In genomic region chr10:58382621-58383101, GRCm38 (mm10) we compare ENCODE assay signal across 9 mouse cellular contexts. TPM values are rescaled to one million over a fixed set of nuclear protein-coding genes. Genes with fewer than 3 reads are reported as not detected.
DNase-seq lines count a peak whose midpoint lies in the region; ATAC-seq and TF ChIP-seq lines count a peak whose summit lies in the region.
"Had no signal": no experiment of that assay in that cellular context is flagged by ENCODE, and none has a peak within 500 bp of the region (broad histone marks: within the 10 kb centered on the region; RNA-seq: fewer than 3 reads in every experiment).

No protein-coding gene starts in this region.

- H3K27ac ChIP-seq in intestine, embryonic 14.5 days (ENCODE audit: low read depth): peak overlapping the region; percentile 86
- no peak overlapping the region for H3K27ac ChIP-seq in intestine, postnatal 0 days (ENCODE audit: low read depth, low read length)
- peak overlapping the region; percentile 14 for H3K27ac ChIP-seq in hindbrain, embryonic 16.5 days (ENCODE audit: low read depth, low read length)

- TF ChIP-seq CTCF in intestine, postnatal 0 days (IDR thresholded peaks at IDR 0.05; ENCODE audit: low read depth): no peak

- H3K9me3 ChIP-seq in intestine, embryonic 14.5 days (ENCODE audit: control insufficient read depth, low read length): no peaks in the 10 kb centered on the region
- no peaks in the 10 kb centered on the region for H3K9me3 ChIP-seq in intestine, postnatal 0 days (ENCODE audit: control insufficient read depth)
- no peaks in the 10 kb centered on the region for H3K9me3 ChIP-seq in hindbrain, embryonic 16.5 days (ENCODE audit: control insufficient read depth, low read length)

- no peaks in the 10 kb centered on the region for H3K27me3 ChIP-seq in intestine, embryonic 14.5 days (replicated peaks; ENCODE audit: control insufficient read depth, insufficient read depth, low read length)
- no peaks in the 10 kb centered on the region for H3K27me3 ChIP-seq in intestine, postnatal 0 days (replicated peaks; ENCODE audit: control insufficient read depth, insufficient read depth, low read length)
- H3K27me3 ChIP-seq in hindbrain, embryonic 16.5 days (replicated peaks; ENCODE audit: control insufficient read depth, insufficient read depth, low read length): no peaks in the 10 kb centered on the region
- H3K27me3 ChIP-seq: Patski had no signal

- no peaks in the 10 kb centered on the region for H3K36me3 ChIP-seq in intestine, embryonic 14.5 days (ENCODE audit: control insufficient read depth, insufficient read depth, low read length)
- no peaks in the 10 kb centered on the region for H3K36me3 ChIP-seq in intestine, postnatal 0 days (ENCODE audit: control insufficient read depth, insufficient read depth)
- H3K36me3 ChIP-seq in hindbrain, embryonic 16.5 days (ENCODE audit: control insufficient read depth, insufficient read depth, low read length): no peaks in the 10 kb centered on the region

- DNase-seq in intestine, embryonic 14.5 days (ENCODE audit: low spot score): no peak
- DNase-seq in embryo, embryonic 11.5 days (ENCODE audit: low read depth, low spot score): peak; percentile 45
- peak; percentile 19 for DNase-seq in neural tube, embryonic 10.5 days (ENCODE audit: extremely low spot score, low spot score)
- no peak for DNase-seq in frontal cortex, postnatal 36 days (ENCODE audit: low spot score in 2 of 2)
- no peak for DNase-seq in layer of hippocampus, adult 18-20 months (ENCODE audit: low spot score in 2 of 2)

- 13% methylated on average over 3 of the region's 3 CpGs for WGBS in intestine, embryonic 14.5 days
- 48% methylated on average over 3 of the region's 3 CpGs for WGBS in intestine, postnatal 0 days
- 9% methylated on average over 3 of the region's 3 CpGs for WGBS in hindbrain, embryonic 16.5 days

- ATAC-seq in intestine, embryonic 14.5 days (replicated peaks; ENCODE audit: low FRiP score, low TSS enrichment, low read depth): peak; percentile 66
- ATAC-seq in intestine, postnatal 0 days: no peak
- peak; percentile 53; the same call in 1 of the 2 replicates for ATAC-seq in hindbrain, embryonic 16.5 days
- ATAC-seq in inflammation-experienced regulatory T-cells, adult 6 months: no peak

- H3K4me2 ChIP-seq in intestine, embryonic 14.5 days (ENCODE audit: low read length): no peak overlapping the region
- H3K4me2 ChIP-seq in intestine, postnatal 0 days (replicated peaks; ENCODE audit: low read depth): no peak overlapping the region
- H3K4me2 ChIP-seq in hindbrain, embryonic 16.5 days (ENCODE audit: low read length): no peak overlapping the region

- no peak overlapping the region for H3K4me3 ChIP-seq in intestine, embryonic 14.5 days (ENCODE audit: low read depth, low read length)
- no peak overlapping the region for H3K4me3 ChIP-seq in intestine, postnatal 0 days (ENCODE audit: low read depth, low read length)
- no peak overlapping the region for H3K4me3 ChIP-seq in hindbrain, embryonic 16.5 days (ENCODE audit: low read length)

- H3K4me1 ChIP-seq in intestine, embryonic 14.5 days (replicated peaks; ENCODE audit: control insufficient read depth, insufficient read depth, low read length): peaks cover 27% of the 10 kb centered on the region
- no peaks in the 10 kb centered on the region for H3K4me1 ChIP-seq in intestine, postnatal 0 days (replicated peaks; ENCODE audit: control insufficient read depth, insufficient read depth, low read length)
- H3K4me1 ChIP-seq in hindbrain, embryonic 16.5 days (ENCODE audit: control insufficient read depth, insufficient read depth, low read depth, low read length): peaks cover 21% of the 10 kb centered on the region

- 0 out of 2 replicates have a peak overlapping the region, but pooled peaks have one; percentile 13 for H3K9ac ChIP-seq in intestine, embryonic 14.5 days (ENCODE audit: low read length)
- H3K9ac ChIP-seq in intestine, postnatal 0 days (ENCODE audit: low read depth, low read length): no peak overlapping the region
- peak overlapping the region; percentile 30; the same call in 1 of the 2 replicates for H3K9ac ChIP-seq in hindbrain, embryonic 16.5 days (ENCODE audit: low read depth, low read length)

RNA-seq across cellular contexts. Expression of gene Lims1, which starts 59.4 kb away (rescaled TPM):
- polyA plus RNA-seq in intestine, embryonic 14.5 days (2014; fragmentation: Nextera tagmentation; extraction: Ambion mirVana): 134 and 156 TPM in 2 replicates
- 79.8 and 85.6 TPM in 2 replicates for polyA plus RNA-seq in intestine, postnatal 0 days (2015; fragmentation: Nextera tagmentation; extraction: Ambion mirVana)
- polyA plus RNA-seq in hindbrain, embryonic 16.5 days (2015; fragmentation: Nextera tagmentation; extraction: Ambion mirVana): 60.0 and 61.0 TPM in 2 replicates
- 10 to 100 TPM; 18.9 to 20.4 TPM for total RNA-seq in layer of hippocampus, adult 18-20 months (2021)
- polyA plus RNA-seq in inflammation-experienced regulatory T-cells, adult 6 months (2017; shearing (Covaris generic)): 100 to 1,000 TPM in 2 of 3 experiments, 10 to 100 TPM in 1; 96.1 to 111 (median 106) TPM

Comparison
In these comparisons a context has a peak if more than half of its experiments do, and no peak if none do; other contexts are left out.
1. ATAC-seq: peak in intestine, embryonic 14.5 days (single experiment) and hindbrain, embryonic 16.5 days (single experiment); none in intestine, postnatal 0 days (single experiment) and inflammation-experienced regulatory T-cells, adult 6 months (single experiment).
2. DNase-seq: peak in embryo, embryonic 11.5 days (single experiment) and neural tube, embryonic 10.5 days (single experiment); none in intestine, embryonic 14.5 days (single experiment), frontal cortex, postnatal 36 days (0 of 2) and layer of hippocampus, adult 18-20 months (0 of 2).